Mouse (Mus musculus): Measurements from ENCODE around the gene Pkn2. TPM values are rescaled to one million over a fixed set of nuclear protein-coding genes. Genes with fewer than 3 reads are reported as not detected.

The Pkn2 gene
- polyA plus RNA-seq, 1 experiment from 2014 or later: 42.1 TPM

- Histone ChIP-seq H3K9ac (ENCODE audit: low read depth, low read length) (peak overlapping the region; percentile 99), H3K27ac (ENCODE audit: low read depth, low read length) (peak overlapping the region; percentile 99), H3K4me3 (ENCODE audit: low read depth, low read length) (peak overlapping the region; percentile 84), H3K4me1 (replicated peaks; ENCODE audit: control insufficient read depth, insufficient read depth, low read length) (no peaks in the 10 kb centered on the region), H3K9me3 (ENCODE audit: control insufficient read depth) (no peaks in the 10 kb centered on the region), H3K27me3 (replicated peaks; ENCODE audit: control insufficient read depth, insufficient read depth, low read length) (no peaks in the 10 kb centered on the region), H3K36me3 (ENCODE audit: control insufficient read depth, insufficient read depth) (no peaks in the 10 kb centered on the region), H3K4me2 (replicated peaks; ENCODE audit: low read depth) (peak overlapping the region; percentile 63)
- no peak for TF ChIP-seq CTCF (IDR thresholded peaks at IDR 0.05; ENCODE audit: low read depth)
- under 1% methylated on average over 24 of the region's 40 CpGs for WGBS
- ATAC-seq: no peak; the same call in 1 of the 2 replicates
Observed at GRCm38 (mm10) chr3:142881589-142881871, 274 bp downstream of the Pkn2 start.

DNA sequence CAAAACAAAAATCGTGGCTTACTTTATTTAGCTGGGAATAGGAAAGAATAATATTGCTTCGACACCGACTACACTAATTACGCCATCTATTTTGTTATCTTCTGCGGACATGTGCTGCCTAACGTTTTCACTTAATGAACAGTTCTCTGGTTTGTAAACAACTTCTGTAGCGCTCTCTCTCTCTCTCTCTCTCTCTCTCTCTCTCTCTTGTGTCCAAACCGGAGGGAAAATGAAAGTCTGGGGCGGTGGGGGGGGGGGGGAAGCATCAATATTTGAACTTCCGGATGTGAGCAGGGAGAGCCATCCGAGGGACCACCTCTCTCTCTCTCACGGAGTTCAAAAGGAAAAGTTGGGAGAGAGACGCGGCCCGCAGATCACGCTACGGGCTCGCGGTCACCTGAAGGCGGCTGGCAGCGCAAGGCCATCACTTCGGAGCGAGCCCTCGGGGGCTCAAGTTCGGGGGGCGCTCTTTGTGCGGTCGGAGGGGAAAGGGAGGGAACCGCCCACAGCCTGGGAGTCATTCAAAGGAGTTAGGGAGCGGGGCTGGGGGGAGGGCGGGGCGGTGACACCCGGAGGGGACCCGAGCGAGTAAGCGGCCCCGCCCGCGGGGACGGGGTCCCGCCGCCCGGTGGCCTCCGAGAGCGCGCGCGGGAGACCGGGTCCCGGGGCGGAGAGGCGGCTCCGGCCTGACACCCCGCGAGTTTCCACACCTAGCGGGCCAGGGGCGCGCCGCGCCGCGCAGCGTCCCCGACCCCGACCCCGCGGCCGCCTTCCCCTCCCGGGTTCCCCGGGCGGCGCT lies 815 bp downstream of the Pkn2 start:
- TF ChIP-seq CTCF (IDR thresholded peaks at IDR 0.05; ENCODE audit: low read depth): no peak
- H3K9me3 ChIP-seq (ENCODE audit: control insufficient read depth): no peaks in the 10 kb centered on the region
- H3K9ac ChIP-seq (ENCODE audit: low read depth, low read length): peak overlapping the region; percentile 99
- WGBS: 1% methylated on average over 54 of the region's 72 CpGs
- H3K4me1 ChIP-seq (replicated peaks; ENCODE audit: control insufficient read depth, insufficient read depth, low read length): no peaks in the 10 kb centered on the region
- peak overlapping the region; percentile 63 for H3K4me2 ChIP-seq (replicated peaks; ENCODE audit: low read depth)
- H3K4me3 ChIP-seq (ENCODE audit: low read depth, low read length): peak overlapping the region; percentile 84
- ATAC-seq: 0 out of 2 replicates have a peak, but pooled peaks have one; percentile 0
- H3K36me3 ChIP-seq (ENCODE audit: control insufficient read depth, insufficient read depth): no peaks in the 10 kb centered on the region
- no peaks in the 10 kb centered on the region for H3K27me3 ChIP-seq (replicated peaks; ENCODE audit: control insufficient read depth, insufficient read depth, low read length)
- H3K27ac ChIP-seq (ENCODE audit: low read depth, low read length): peak overlapping the region; percentile 99

DNA sequence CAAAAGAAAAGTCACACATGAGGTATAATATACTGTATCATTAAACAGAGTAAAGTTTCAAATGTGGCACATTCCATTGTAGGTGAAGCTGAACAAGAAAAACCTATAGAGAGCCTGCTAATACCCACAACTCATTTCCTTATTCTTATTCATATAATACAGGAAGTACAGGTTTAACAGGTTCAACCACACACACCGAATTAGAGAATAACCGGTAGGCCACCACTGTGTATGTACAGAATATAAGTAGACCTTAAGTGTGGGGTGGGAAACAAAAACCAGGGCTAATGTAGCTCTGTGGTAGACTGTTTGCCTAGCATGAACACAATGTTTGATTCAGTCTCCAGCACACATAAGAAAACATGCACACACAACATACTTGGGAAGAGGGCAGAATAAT lies 18.6 kb downstream of the Pkn2 start:
- TF ChIP-seq CTCF (IDR thresholded peaks at IDR 0.05; ENCODE audit: low read depth): no peak
- Histone ChIP-seq H3K27me3 (replicated peaks; ENCODE audit: control insufficient read depth, insufficient read depth, low read length) (no peaks in the 10 kb centered on the region), H3K4me1 (replicated peaks; ENCODE audit: control insufficient read depth, insufficient read depth, low read length) (no peaks in the 10 kb centered on the region), H3K9ac (ENCODE audit: low read depth, low read length) (no peak overlapping the region), H3K4me3 (ENCODE audit: low read depth, low read length) (no peak overlapping the region), H3K4me2 (replicated peaks; ENCODE audit: low read depth) (no peak overlapping the region), H3K36me3 (ENCODE audit: control insufficient read depth, insufficient read depth) (no peaks in the 10 kb centered on the region), H3K27ac (ENCODE audit: low read depth, low read length) (no peak overlapping the region), H3K9me3 (ENCODE audit: control insufficient read depth) (no peaks in the 10 kb centered on the region)
- 0 out of 2 replicates have a peak, but pooled peaks have one; percentile 36 for ATAC-seq
- WGBS: 36% methylated on average over 2 of the region's 2 CpGs

DNA sequence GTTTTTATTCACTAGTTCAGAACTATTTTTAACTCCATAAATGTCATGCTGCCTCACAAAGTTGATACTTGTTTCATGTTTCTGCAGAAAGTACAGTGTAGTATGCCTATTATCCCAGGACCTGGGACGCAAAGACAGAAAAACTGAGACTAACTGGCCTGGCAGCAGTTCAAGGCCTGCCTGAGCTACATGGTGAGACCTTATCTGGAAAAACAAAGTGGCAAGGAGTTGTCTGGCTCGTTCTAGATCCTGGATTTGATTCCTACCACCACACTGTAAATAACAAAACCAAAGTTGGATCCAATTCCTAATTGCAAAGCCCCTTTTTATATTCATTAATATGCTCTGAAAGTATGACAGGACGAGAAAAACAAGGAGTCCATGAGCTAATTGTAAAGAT lies 25.0 kb downstream of the Pkn2 start:
- Histone ChIP-seq H3K4me1 (replicated peaks; ENCODE audit: control insufficient read depth, insufficient read depth, low read length) (no peaks in the 10 kb centered on the region), H3K27ac (ENCODE audit: low read depth, low read length) (no peak overlapping the region), H3K4me3 (ENCODE audit: low read depth, low read length) (no peak overlapping the region), H3K9me3 (ENCODE audit: control insufficient read depth) (no peaks in the 10 kb centered on the region), H3K27me3 (replicated peaks; ENCODE audit: control insufficient read depth, insufficient read depth, low read length) (no peaks in the 10 kb centered on the region), H3K36me3 (ENCODE audit: control insufficient read depth, insufficient read depth) (no peaks in the 10 kb centered on the region), H3K4me2 (replicated peaks; ENCODE audit: low read depth) (no peak overlapping the region), H3K9ac (ENCODE audit: low read depth, low read length) (no peak overlapping the region)
- no peak for TF ChIP-seq CTCF (IDR thresholded peaks at IDR 0.05; ENCODE audit: low read depth)
- ATAC-seq: no peak
- 56% methylated on average over 3 of the region's 3 CpGs for WGBS

- no peak for TF ChIP-seq CTCF (IDR thresholded peaks at IDR 0.05; ENCODE audit: low read depth)
- H3K27ac ChIP-seq (ENCODE audit: low read depth, low read length): no peak overlapping the region
- no peak for ATAC-seq
Observed at GRCm38 (mm10) chr3:142855961-142856472, 25.8 kb downstream of the Pkn2 start.

GRCm38 (mm10) chr3:142852911-142853310 lies 28.9 kb downstream of the Pkn2 start:
- no peaks in the 10 kb centered on the region for H3K9me3 ChIP-seq (ENCODE audit: control insufficient read depth)
- H3K9ac ChIP-seq (ENCODE audit: low read depth, low read length): no peak overlapping the region
- H3K4me2 ChIP-seq (replicated peaks; ENCODE audit: low read depth): no peak overlapping the region
- no peak overlapping the region for H3K4me3 ChIP-seq (ENCODE audit: low read depth, low read length)
- H3K27me3 ChIP-seq (replicated peaks; ENCODE audit: control insufficient read depth, insufficient read depth, low read length): no peaks in the 10 kb centered on the region
- no peak for TF ChIP-seq CTCF (IDR thresholded peaks at IDR 0.05; ENCODE audit: low read depth)
- ATAC-seq: no peak
- 87% methylated on average over 3 of the region's 3 CpGs for WGBS
- H3K27ac ChIP-seq (ENCODE audit: low read depth, low read length): no peak overlapping the region
- H3K36me3 ChIP-seq (ENCODE audit: control insufficient read depth, insufficient read depth): no peaks in the 10 kb centered on the region
- no peaks in the 10 kb centered on the region for H3K4me1 ChIP-seq (replicated peaks; ENCODE audit: control insufficient read depth, insufficient read depth, low read length)

More at GRCm38 (mm10) chr3:142855961-142856472, 25.8 kb downstream of the Pkn2 start:
- H3K9ac ChIP-seq (ENCODE audit: low read depth, low read length): no peak overlapping the region
- no peak overlapping the region for H3K4me3 ChIP-seq (ENCODE audit: low read depth, low read length)
- H3K4me1 ChIP-seq (replicated peaks; ENCODE audit: control insufficient read depth, insufficient read depth, low read length): no peaks in the 10 kb centered on the region
- peak overlapping the region; percentile 17; the same call in 1 of the 2 replicates for H3K4me2 ChIP-seq (replicated peaks; ENCODE audit: low read depth)
- H3K27me3 ChIP-seq (replicated peaks; ENCODE audit: control insufficient read depth, insufficient read depth, low read length): no peaks in the 10 kb centered on the region
- WGBS: 41% methylated on average over 4 of the region's 4 CpGs
- no peaks in the 10 kb centered on the region for H3K9me3 ChIP-seq (ENCODE audit: control insufficient read depth)
- no peaks in the 10 kb centered on the region for H3K36me3 ChIP-seq (ENCODE audit: control insufficient read depth, insufficient read depth)

All from intestine, postnatal 0 days (tissue).